Mouse (Mus musculus) midbrain, embryonic 10.5 days (tissue): ENCODE results near the gene Agap1. TPM values are rescaled to one million over a fixed set of nuclear protein-coding genes. Genes with fewer than 3 reads are reported as not detected.
A peak's percentile ranks its signal among the peaks of the same experiment; 100 is the strongest.

ENCODE experiments used
- DNase-seq: peaks from one replicate; pipeline ENCODE4 v3.0.0-alpha.2; 2017; ENCODE audit warnings: low spot score
- H3K27ac ChIP-seq: fragments of 300-500 bp; sonication (generic); replicated peaks from 2 replicates; pipeline ENCODE4 v1.5.1; 2016; ENCODE audit warnings: mild to moderate bottlenecking
- H3K27me3 ChIP-seq: fragments of 300-500 bp; sonication (generic); 2 replicates; pipeline ENCODE4 v1.6.1; 2016; ENCODE audit warnings: low read depth, mild to moderate bottlenecking; ENCODE audit not compliant: poor library complexity, severe bottlenecking
- H3K36me3 ChIP-seq: fragments of 300-500 bp; sonication (generic); 2 replicates; pipeline ENCODE4 v1.6.1; 2016; ENCODE audit warnings: mild to moderate bottlenecking, moderate library complexity
- H3K4me1 ChIP-seq: fragments of 300-500 bp; sonication (generic); 2 replicates; pipeline ENCODE4 v1.6.1; 2016
- H3K4me3 ChIP-seq: fragments of 300-500 bp; sonication (generic); 2 replicates; pipeline ENCODE4 v1.5.1; 2016; ENCODE audit warnings: mild to moderate bottlenecking, moderate library complexity
- H3K9me3 ChIP-seq: fragments of 300-500 bp; sonication (generic); replicated peaks from 2 replicates; pipeline ENCODE4 v1.6.1; 2016; ENCODE audit warnings: mild to moderate bottlenecking
- WGBS: fragments of 180-500 bp; shearing (Covaris S2); methylation state at CpG from one replicate; pipeline ENCODE4 v1.1.7; 2016; 5-methylcytosine and 5-hydroxymethylcytosine counted together
- polyA plus RNA-seq: library from polyadenylated mRNA; unstranded; fragments of >200 nt; fragmentation: Nextera tagmentation; extraction: Ambion mirVana; gene quantifications from 2 replicates; pipeline ENCODE4 v1.2.1, GENCODE M21; 2016

Gene Agap1
- polyA plus RNA-seq, 1 experiment from 2014 or later, result 16.6 TPM

- Histone ChIP-seq H3K9me3 (peaks cover 4% of the 10 kb centered on the region; the same call in 1 of the 2 replicates), H3K36me3 (peaks cover 41% of the 10 kb centered on the region), H3K4me3 (no peak overlapping the region), H3K27me3 (no peaks in the 10 kb centered on the region), H3K27ac (peak overlapping the region; percentile 14), H3K4me1 (peaks cover 52% of the 10 kb centered on the region)
- 88% methylated on average over 22 of the region's 22 CpGs for WGBS
- DNase-seq, result no peak
Observed at GRCm38 (mm10) chr1:89689544-89690212, 235.1 kb downstream of the Agap1 start.

DNA sequence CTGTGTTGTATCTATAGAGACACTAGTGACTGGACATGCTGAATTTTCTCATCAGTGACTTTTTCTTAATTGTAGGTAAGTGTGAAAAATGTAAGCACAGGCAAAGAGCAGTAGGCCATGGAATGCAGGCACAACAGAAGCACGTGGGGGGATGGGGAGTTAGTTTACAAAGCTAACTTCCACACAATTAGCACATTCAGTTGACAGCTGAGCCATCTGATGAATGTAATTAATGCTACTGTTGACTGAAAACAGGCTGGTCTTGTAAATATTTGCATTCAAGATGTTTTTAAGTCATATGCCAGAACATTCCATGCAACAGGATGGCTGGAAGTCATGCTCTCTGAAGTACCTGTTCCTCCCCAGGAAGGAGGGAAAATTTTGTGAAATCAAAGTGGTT is 236.5 kb downstream of the Agap1 start:
- no peak for DNase-seq
- H3K4me3 ChIP-seq, result no peak overlapping the region
- H3K36me3 ChIP-seq, result peaks cover 35% of the 10 kb centered on the region
- no peak overlapping the region for H3K27ac ChIP-seq
- H3K27me3 ChIP-seq, result no peaks in the 10 kb centered on the region
- peaks cover 52% of the 10 kb centered on the region for H3K4me1 ChIP-seq
- WGBS, result 62% methylated on average over 1 of the region's 1 CpGs
- peaks cover under 1% of the 10 kb centered on the region; the same call in 1 of the 2 replicates for H3K9me3 ChIP-seq

GRCm38 (mm10) chr1:89692420-89692819 is 237.8 kb downstream of the Agap1 start:
- Histone ChIP-seq H3K9me3 (no peaks in the 10 kb centered on the region), H3K36me3 (peaks cover 40% of the 10 kb centered on the region), H3K27me3 (no peaks in the 10 kb centered on the region), H3K4me1 (peaks cover 42% of the 10 kb centered on the region), H3K27ac (no peak overlapping the region), H3K4me3 (no peak overlapping the region)
- no peak for DNase-seq
- WGBS, result 92% methylated on average over 12 of the region's 12 CpGs

DNA sequence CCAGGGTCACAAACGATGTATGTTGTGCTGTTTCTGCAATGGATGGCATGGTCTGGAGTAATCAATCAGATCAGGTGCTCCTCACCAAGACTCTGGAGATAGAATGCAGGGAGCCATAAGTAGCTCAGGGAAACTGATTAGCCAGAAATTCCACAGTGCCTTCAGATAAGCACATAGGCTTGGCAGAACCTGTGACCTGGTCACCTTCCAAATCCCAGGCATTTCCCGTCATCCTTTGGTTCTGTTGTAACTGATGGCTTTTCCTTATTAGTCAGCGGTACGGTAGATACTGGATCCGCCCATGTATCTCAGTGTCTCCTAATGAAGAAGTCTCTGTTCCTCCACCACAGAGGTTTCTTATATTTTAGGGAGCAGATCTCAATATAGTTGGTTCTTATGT is 240.3 kb downstream of the Agap1 start:
- no peak overlapping the region for H3K27ac ChIP-seq
- no peaks in the 10 kb centered on the region; the same call in 1 of the 2 replicates for H3K27me3 ChIP-seq
- no peak for DNase-seq
- no peaks in the 10 kb centered on the region for H3K9me3 ChIP-seq
- H3K4me3 ChIP-seq, result no peak overlapping the region
- H3K36me3 ChIP-seq, result peaks cover 40% of the 10 kb centered on the region
- peaks cover 19% of the 10 kb centered on the region for H3K4me1 ChIP-seq
- 94% methylated on average over 5 of the region's 5 CpGs for WGBS

GRCm38 (mm10) chr1:89697241-89697640 is 242.6 kb downstream of the Agap1 start:
- peaks cover 16% of the 10 kb centered on the region for H3K4me1 ChIP-seq
- DNase-seq, result no peak
- H3K27me3 ChIP-seq, result peaks cover 18% of the 10 kb centered on the region; the same call in 1 of the 2 replicates
- H3K4me3 ChIP-seq, result no peak overlapping the region
- H3K27ac ChIP-seq, result no peak overlapping the region
- WGBS, result 98% methylated on average over 2 of the region's 2 CpGs
- no peaks in the 10 kb centered on the region for H3K9me3 ChIP-seq
- H3K36me3 ChIP-seq, result peaks cover 48% of the 10 kb centered on the region

DNA sequence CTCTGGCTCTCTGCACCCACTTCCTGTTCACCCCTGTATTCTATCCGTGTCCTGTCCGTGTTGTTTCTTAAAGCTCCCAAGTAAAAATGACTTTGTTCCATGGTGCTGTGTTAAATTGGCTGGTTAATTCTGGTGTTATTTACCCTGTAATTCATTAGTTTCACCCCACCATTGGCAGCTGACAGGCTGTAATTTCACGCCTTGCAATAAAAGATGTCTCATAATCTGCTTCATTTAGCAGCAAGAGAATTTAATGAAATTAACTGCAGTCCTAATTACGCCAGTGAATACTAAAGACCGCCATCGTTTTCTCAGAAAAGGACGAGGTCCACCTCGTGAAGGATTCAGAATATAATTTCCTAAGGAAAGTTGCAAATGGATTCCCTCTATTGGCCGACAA is 245.6 kb downstream of the Agap1 start:
- DNase-seq, result no peak
- whole genome bisulfite sequencing, result 92% methylated on average over 9 of the region's 9 CpGs

GRCm38 (mm10) chr1:89701162-89701730 is 246.6 kb downstream of the Agap1 start:
- Histone ChIP-seq H3K27me3 (peaks cover 21% of the 10 kb centered on the region; the same call in 1 of the 2 replicates), H3K4me1 (peaks cover 38% of the 10 kb centered on the region), H3K9me3 (no peaks in the 10 kb centered on the region), H3K27ac (no peak overlapping the region), H3K36me3 (peaks cover 44% of the 10 kb centered on the region), H3K4me3 (no peak overlapping the region)
- no peak for DNase-seq
- 82% methylated on average over 5 of the region's 5 CpGs for WGBS

More for the DNA sequence above, 245.6 kb downstream of the Agap1 start:
- Histone ChIP-seq H3K36me3 (peaks cover 45% of the 10 kb centered on the region), H3K4me1 (peaks cover 38% of the 10 kb centered on the region), H3K27ac (no peak overlapping the region), H3K4me3 (no peak overlapping the region), H3K27me3 (peaks cover 18% of the 10 kb centered on the region; the same call in 1 of the 2 replicates), H3K9me3 (no peaks in the 10 kb centered on the region)

GRCm38 (mm10) chr1:89703294-89703693 is 248.7 kb downstream of the Agap1 start:
- H3K27me3 ChIP-seq, result peaks cover 21% of the 10 kb centered on the region; the same call in 1 of the 2 replicates
- DNase-seq, result peak; percentile 52
- H3K4me1 ChIP-seq, result peaks cover 49% of the 10 kb centered on the region
- H3K4me3 ChIP-seq, result 0 out of 2 replicates have a peak overlapping the region, but pooled peaks have one; percentile 23
- 20% methylated on average over 13 of the region's 13 CpGs for WGBS
- H3K27ac ChIP-seq, result peak overlapping the region; percentile 67
- peaks cover 34% of the 10 kb centered on the region for H3K36me3 ChIP-seq
- H3K9me3 ChIP-seq, result no peaks in the 10 kb centered on the region

- H3K27me3 ChIP-seq, result peaks cover 18% of the 10 kb centered on the region; the same call in 1 of the 2 replicates
Observed at GRCm38 (mm10) chr1:89705670-89706069, 251.1 kb downstream of the Agap1 start.

GRCm38 (mm10) chr1:89706862-89707261 is 252.3 kb downstream of the Agap1 start:
- DNase-seq, result no peak
- H3K4me1 ChIP-seq, result peaks cover 40% of the 10 kb centered on the region
- H3K4me3 ChIP-seq, result no peak overlapping the region
- H3K27me3 ChIP-seq, result peaks cover 6% of the 10 kb centered on the region; the same call in 1 of the 2 replicates
- peaks cover 33% of the 10 kb centered on the region for H3K36me3 ChIP-seq
- no peak overlapping the region for H3K27ac ChIP-seq
- WGBS, result 89% methylated on average over 2 of the region's 2 CpGs
- H3K9me3 ChIP-seq, result no peaks in the 10 kb centered on the region

More at GRCm38 (mm10) chr1:89705670-89706069, 251.1 kb downstream of the Agap1 start:
- Histone ChIP-seq H3K4me1 (peaks cover 52% of the 10 kb centered on the region), H3K4me3 (no peak overlapping the region), H3K27ac (no peak overlapping the region), H3K36me3 (peaks cover 33% of the 10 kb centered on the region), H3K9me3 (no peaks in the 10 kb centered on the region)
- WGBS, result 94% methylated on average over 6 of the region's 6 CpGs
- no peak for DNase-seq

DNA sequence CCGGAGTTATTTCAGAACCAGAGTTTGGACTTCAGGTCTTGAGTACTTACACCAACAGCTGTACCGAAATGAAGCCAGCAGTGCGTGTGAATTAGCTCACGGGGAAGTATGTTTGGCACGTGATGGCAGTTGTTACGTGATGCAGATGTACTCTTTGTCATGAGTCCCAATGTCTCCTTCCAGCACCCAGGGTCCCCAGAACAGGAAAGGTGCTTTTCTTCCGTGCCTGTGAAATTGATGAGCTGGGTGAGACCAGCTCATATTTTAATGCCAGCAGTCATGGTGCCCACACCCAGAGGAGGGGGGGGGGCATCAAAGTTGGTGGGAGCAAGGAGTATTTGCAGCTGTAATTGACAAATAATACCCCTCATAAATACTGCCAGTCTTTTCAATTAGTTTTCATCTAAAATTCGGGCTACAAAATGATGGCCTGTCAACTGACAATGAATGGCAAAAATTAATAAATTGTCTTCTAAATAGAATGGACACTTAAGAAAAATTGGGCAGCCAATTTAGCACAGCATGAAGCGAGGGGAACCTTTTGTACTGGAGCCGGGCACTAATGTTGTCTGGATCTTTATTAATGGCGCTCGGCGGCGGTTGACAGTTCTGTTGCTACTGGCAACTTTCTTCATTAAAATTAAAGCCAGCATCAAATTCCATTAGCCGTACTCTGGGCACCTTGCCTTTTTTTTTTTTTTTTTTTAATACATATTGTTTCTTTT is 253.3 kb downstream of the Agap1 start:
- Histone ChIP-seq H3K27ac (no peak overlapping the region), H3K36me3 (peaks cover 43% of the 10 kb centered on the region), H3K9me3 (no peaks in the 10 kb centered on the region), H3K27me3 (peaks cover 3% of the 10 kb centered on the region; the same call in 1 of the 2 replicates), H3K4me3 (no peak overlapping the region), H3K4me1 (peaks cover 31% of the 10 kb centered on the region)
- WGBS, result 88% methylated on average over 15 of the region's 15 CpGs
- no peak for DNase-seq

DNA sequence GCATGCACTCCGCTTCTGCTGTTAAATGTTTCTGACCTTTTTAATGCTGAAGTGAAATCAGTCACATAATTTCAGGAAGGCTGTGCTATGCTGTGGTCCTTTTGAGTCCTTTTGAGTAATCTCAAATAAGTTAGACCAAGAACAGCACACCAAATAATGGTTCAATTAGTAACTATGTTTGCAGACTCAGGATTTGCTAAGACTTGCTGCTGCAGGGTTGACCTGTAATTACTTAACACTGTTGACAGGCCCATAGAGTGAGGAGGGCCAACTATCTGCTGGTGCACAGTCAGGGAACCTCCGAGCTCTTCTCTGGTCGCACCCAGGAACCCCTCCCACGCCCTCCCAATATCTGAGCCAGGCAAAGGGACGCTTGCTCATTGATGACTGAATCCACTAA is 255.2 kb downstream of the Agap1 start:
- peaks cover 3% of the 10 kb centered on the region; the same call in 1 of the 2 replicates for H3K27me3 ChIP-seq
- peaks cover 44% of the 10 kb centered on the region for H3K36me3 ChIP-seq
- DNase-seq, result no peak
- H3K9me3 ChIP-seq, result no peaks in the 10 kb centered on the region
- H3K4me1 ChIP-seq, result peaks cover 34% of the 10 kb centered on the region
- no peak overlapping the region for H3K4me3 ChIP-seq
- WGBS, result 86% methylated on average over 5 of the region's 5 CpGs
- H3K27ac ChIP-seq, result no peak overlapping the region
